Mouse (Mus musculus) forebrain, embryonic 16.5 days (tissue): ENCODE results near the gene Nav2. TPM values are rescaled to one million over a fixed set of nuclear protein-coding genes. Genes with fewer than 3 reads are reported as not detected.

ENCODE experiments used
- ATAC-seq: fragments of 200-750 bp; cut with Nextera tagmentation; 2 replicates; pipeline ENCODE4 v1.8.0; 2017; ENCODE audit warnings: mild to moderate bottlenecking, moderate library complexity
- H3K27ac ChIP-seq: fragments of 300-500 bp; sonication (generic); 2 replicates; pipeline ENCODE4 v1.5.1; 2014; ENCODE audit warnings: low read length, control low read depth
- H3K27me3 ChIP-seq: fragments of 300-500 bp; sonication (generic); replicated peaks from 2 replicates; pipeline ENCODE4 v1.6.1; 2014; ENCODE audit warnings: low read length; ENCODE audit not compliant: control insufficient read depth, insufficient read depth
- H3K36me3 ChIP-seq: fragments of 300-500 bp; sonication (generic); 2 replicates; pipeline ENCODE4 v1.6.1; 2014; ENCODE audit not compliant: control insufficient read depth, insufficient read depth
- H3K4me1 ChIP-seq: fragments of 300-500 bp; sonication (generic); replicated peaks from 2 replicates; pipeline ENCODE4 v1.6.1; 2014; ENCODE audit warnings: low read length; ENCODE audit not compliant: control insufficient read depth, insufficient read depth
- H3K4me2 ChIP-seq: fragments of 300-500 bp; sonication (generic); 2 replicates; pipeline ENCODE4 v1.6.1; 2014; ENCODE audit warnings: mild to moderate bottlenecking, low read length, control low read depth
- H3K4me3 ChIP-seq: fragments of 300-500 bp; sonication (generic); replicated peaks from 2 replicates; pipeline ENCODE4 v1.5.1; 2014; ENCODE audit warnings: mild to moderate bottlenecking, low read length, control low read depth
- H3K9ac ChIP-seq: fragments of 300-500 bp; sonication (generic); replicated peaks from 2 replicates; pipeline ENCODE4 v1.6.1; 2014; ENCODE audit warnings: low read depth, low read length, control low read depth
- H3K9me3 ChIP-seq: fragments of 300-500 bp; sonication (generic); 2 replicates; pipeline ENCODE4 v1.6.1; 2016; ENCODE audit warnings: low read length; ENCODE audit not compliant: control insufficient read depth
- whole genome bisulfite sequencing: fragments of 180-500 bp; shearing (Covaris S2); extraction: QIAGEN DNeasy Blood & Tissue Kit; methylation state at CpG from one replicate; pipeline ENCODE4 v1.1.7; 2014; 5-methylcytosine and 5-hydroxymethylcytosine counted together
- polyA plus RNA-seq: library from polyadenylated mRNA; unstranded; fragments of >200 nt; fragmentation: Nextera tagmentation; extraction: Ambion mirVana; gene quantifications from 2 replicates; pipeline ENCODE4 v1.2.1, GENCODE M21; 2015

Gene Nav2
- polyA plus RNA-seq, 1 experiment from 2014 or later: 35.2 TPM

- Histone ChIP-seq H3K9ac (no peak overlapping the region), H3K9me3 (no peaks in the 10 kb centered on the region), H3K4me2 (no peak overlapping the region), H3K4me3 (no peak overlapping the region), H3K36me3 (no peaks in the 10 kb centered on the region), H3K27ac (no peak overlapping the region), H3K27me3 (no peaks in the 10 kb centered on the region), H3K4me1 (peaks cover 5% of the 10 kb centered on the region; the same call in 1 of the 2 replicates)
- WGBS: 63% methylated on average over 5 of the region's 5 CpGs
- peak; percentile 79 for ATAC-seq
Observed at GRCm38 (mm10) chr7:49428947-49429346, 520.4 kb downstream of the Nav2 start.

DNA sequence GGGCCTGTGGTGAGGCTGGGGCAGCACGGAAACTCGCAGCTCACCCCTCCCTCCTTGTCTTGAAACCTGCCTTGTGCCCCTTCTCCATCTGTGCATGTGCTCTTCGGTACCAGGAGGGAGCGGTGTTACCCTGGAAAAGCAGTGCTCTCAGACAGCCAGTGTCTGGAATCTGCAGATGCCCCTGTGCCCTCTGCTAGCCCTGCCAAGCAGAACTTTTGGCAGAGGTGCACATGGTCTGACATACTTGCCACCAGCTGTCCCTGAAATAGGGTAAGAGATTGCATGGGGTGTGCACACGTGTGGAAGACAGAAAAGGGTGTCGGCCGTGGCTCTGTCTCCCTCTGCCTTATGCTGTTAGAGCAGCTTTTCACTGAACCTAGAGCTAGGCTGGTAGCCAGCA lies 522.3 kb downstream of the Nav2 start:
- Histone ChIP-seq H3K27me3 (no peaks in the 10 kb centered on the region), H3K4me2 (no peak overlapping the region), H3K4me1 (peaks cover 2% of the 10 kb centered on the region; the same call in 1 of the 2 replicates), H3K9ac (no peak overlapping the region), H3K36me3 (no peaks in the 10 kb centered on the region), H3K4me3 (no peak overlapping the region), H3K27ac (no peak overlapping the region), H3K9me3 (no peaks in the 10 kb centered on the region)
- ATAC-seq: 0 out of 2 replicates have a peak, but pooled peaks have one; percentile 7
- WGBS: 64% methylated on average over 7 of the region's 7 CpGs

- H3K27me3 ChIP-seq: no peaks in the 10 kb centered on the region
- no peaks in the 10 kb centered on the region for H3K36me3 ChIP-seq
- ATAC-seq: no peak
- H3K4me3 ChIP-seq: no peak overlapping the region
- no peak overlapping the region for H3K9ac ChIP-seq
- H3K4me2 ChIP-seq: no peak overlapping the region
- no peaks in the 10 kb centered on the region for H3K9me3 ChIP-seq
- H3K27ac ChIP-seq: no peak overlapping the region
- peaks cover 3% of the 10 kb centered on the region; the same call in 1 of the 2 replicates for H3K4me1 ChIP-seq
Observed at GRCm38 (mm10) chr7:49433945-49434344, 525.4 kb downstream of the Nav2 start.

DNA sequence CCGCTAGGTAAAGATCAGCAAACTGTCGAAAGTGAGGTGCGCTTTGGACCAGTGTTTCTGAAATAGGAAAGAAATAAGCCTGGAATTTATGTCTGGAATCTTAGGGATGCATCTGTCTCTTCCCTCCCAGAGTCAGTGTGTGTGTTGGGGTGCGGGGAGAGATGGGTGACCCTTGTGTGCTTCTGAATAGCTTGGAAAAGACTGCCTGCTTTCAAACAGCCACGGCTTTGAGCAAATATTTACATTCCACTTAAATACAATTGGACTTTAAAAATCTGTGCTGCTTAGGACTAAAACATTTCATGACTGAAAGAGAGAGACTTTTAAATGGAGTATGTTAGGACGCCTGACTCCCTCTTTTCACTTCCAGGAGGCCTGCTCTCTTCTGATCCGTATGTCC lies 528.0 kb downstream of the Nav2 start:
- WGBS: 82% methylated on average over 7 of the region's 7 CpGs

DNA sequence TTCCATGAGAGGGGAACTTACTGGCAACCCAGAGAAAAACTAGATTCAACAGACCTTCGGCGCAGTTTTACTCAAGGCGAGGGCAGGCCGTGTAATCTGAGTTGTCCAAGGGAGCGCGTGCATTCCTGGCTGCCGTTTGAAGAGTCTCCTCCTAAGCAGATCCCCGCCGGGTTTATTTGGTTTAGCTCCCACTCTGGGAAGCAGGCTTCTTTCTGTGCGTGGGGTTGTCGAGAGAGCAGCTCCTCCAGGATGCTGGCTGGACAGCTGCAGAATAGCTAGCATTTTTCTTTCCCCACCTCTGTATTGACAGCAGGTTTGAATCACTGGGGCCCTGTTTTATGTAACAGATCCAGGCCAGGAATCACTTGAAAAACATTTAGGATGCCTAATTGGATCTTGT lies 529.4 kb downstream of the Nav2 start:
- peaks cover 20% of the 10 kb centered on the region for H3K4me1 ChIP-seq
- ATAC-seq: no peak
- H3K27me3 ChIP-seq: no peaks in the 10 kb centered on the region
- no peak overlapping the region for H3K4me2 ChIP-seq
- H3K9me3 ChIP-seq: no peaks in the 10 kb centered on the region
- H3K36me3 ChIP-seq: no peaks in the 10 kb centered on the region
- no peak overlapping the region for H3K27ac ChIP-seq
- no peak overlapping the region for H3K9ac ChIP-seq
- no peak overlapping the region for H3K4me3 ChIP-seq
- 33% methylated on average over 11 of the region's 11 CpGs for WGBS

More for the DNA sequence above, 528.0 kb downstream of the Nav2 start:
- H3K4me2 ChIP-seq: no peak overlapping the region
- no peak overlapping the region for H3K4me3 ChIP-seq
- H3K9ac ChIP-seq: no peak overlapping the region
- no peaks in the 10 kb centered on the region for H3K27me3 ChIP-seq
- no peaks in the 10 kb centered on the region for H3K36me3 ChIP-seq
- H3K4me1 ChIP-seq: peaks cover 8% of the 10 kb centered on the region
- H3K27ac ChIP-seq: no peak overlapping the region
- no peak for ATAC-seq
- H3K9me3 ChIP-seq: no peaks in the 10 kb centered on the region

- no peak overlapping the region for H3K27ac ChIP-seq
- H3K9me3 ChIP-seq: no peaks in the 10 kb centered on the region
- H3K27me3 ChIP-seq: no peaks in the 10 kb centered on the region
- no peak for ATAC-seq
- H3K4me1 ChIP-seq: peaks cover 23% of the 10 kb centered on the region
- H3K36me3 ChIP-seq: no peaks in the 10 kb centered on the region
- H3K4me2 ChIP-seq: no peak overlapping the region
- H3K4me3 ChIP-seq: no peak overlapping the region
- WGBS: 82% methylated on average over 2 of the region's 2 CpGs
- no peak overlapping the region for H3K9ac ChIP-seq
Observed at GRCm38 (mm10) chr7:49439136-49439535, 530.6 kb downstream of the Nav2 start.

DNA sequence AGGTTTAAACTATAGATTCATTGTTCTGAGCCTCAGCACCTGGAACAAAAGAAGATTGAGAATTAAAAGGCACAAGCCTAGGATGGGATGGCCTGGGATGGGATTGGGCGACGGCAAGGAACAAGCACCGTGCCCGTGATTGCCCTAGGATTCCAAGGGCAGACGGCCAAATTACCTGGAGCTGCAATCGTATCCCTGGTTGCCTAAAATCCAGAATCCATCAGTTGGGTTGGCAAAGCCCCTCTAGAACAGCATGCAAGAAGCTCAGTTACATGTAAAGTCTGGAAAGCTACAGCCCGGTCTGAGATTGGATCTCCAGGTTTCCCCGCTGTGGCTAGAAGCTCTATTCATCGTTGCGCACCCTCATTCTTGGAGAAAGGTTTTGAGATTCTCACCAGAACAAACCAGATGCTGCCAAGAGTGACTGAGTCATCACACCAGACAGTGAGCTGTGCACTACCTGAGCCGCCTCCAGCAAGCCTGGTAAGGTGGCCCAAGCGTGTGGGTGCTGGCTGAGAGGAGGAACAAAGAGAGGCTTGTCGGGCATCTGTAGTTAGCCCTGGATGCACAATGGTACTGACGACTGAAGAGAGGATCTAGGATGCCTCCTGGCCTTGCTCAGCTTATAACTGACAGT lies 531.9 kb downstream of the Nav2 start:
- H3K9me3 ChIP-seq: no peaks in the 10 kb centered on the region
- no peaks in the 10 kb centered on the region for H3K27me3 ChIP-seq
- H3K36me3 ChIP-seq: no peaks in the 10 kb centered on the region
- no peak overlapping the region for H3K4me2 ChIP-seq
- H3K4me1 ChIP-seq: peaks cover 23% of the 10 kb centered on the region
- no peak overlapping the region for H3K9ac ChIP-seq
- no peak overlapping the region for H3K27ac ChIP-seq
- ATAC-seq: no peak
- 89% methylated on average over 14 of the region's 14 CpGs for WGBS
- H3K4me3 ChIP-seq: no peak overlapping the region

DNA sequence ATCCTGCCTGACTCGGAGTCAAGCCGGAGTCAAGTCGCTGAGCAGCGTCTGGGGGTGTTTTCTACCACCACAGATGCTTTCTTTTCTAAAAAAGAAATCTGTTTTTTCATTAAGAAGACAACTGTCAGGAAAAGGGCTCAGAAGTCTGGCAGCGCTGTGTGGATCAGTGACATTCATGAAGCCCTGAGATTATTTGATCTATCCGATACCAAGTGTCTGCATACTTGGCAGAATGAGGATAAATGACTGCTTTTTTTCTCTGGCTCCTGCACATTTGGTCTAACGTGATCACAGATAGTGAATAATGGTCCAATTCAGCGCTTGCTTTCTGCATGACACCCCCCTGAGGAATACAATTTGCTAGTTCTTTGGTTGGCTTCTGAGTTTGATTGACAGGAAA lies 533.7 kb downstream of the Nav2 start:
- Histone ChIP-seq H3K9me3 (no peaks in the 10 kb centered on the region), H3K27me3 (no peaks in the 10 kb centered on the region), H3K36me3 (no peaks in the 10 kb centered on the region), H3K9ac (no peak overlapping the region), H3K4me1 (peaks cover 23% of the 10 kb centered on the region), H3K27ac (peak overlapping the region; percentile 46), H3K4me3 (no peak overlapping the region), H3K4me2 (no peak overlapping the region)
- ATAC-seq: peak; percentile 53
- WGBS: 47% methylated on average over 8 of the region's 8 CpGs

DNA sequence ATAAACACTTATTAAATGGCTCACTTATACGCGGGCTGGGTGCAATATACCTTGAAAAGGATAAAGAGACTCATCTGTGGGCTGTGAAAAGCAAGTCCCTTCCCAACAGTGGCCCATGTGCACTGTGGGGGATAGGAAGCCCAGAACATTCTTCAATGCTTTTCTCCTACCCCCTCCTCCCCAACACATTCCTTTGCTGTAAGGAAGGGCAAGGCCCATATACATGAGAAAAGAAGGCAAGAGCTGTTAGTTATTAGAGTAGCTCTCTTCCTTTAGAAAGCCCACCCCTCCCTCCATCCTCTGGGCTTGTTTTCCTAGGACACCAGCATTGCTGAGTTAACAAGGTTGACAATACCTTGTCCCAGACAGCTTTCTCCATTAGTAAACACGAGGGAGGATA lies 540.1 kb downstream of the Nav2 start:
- Histone ChIP-seq H3K4me2 (no peak overlapping the region), H3K9ac (no peak overlapping the region), H3K27me3 (no peaks in the 10 kb centered on the region), H3K9me3 (no peaks in the 10 kb centered on the region), H3K36me3 (no peaks in the 10 kb centered on the region), H3K4me1 (peaks cover 3% of the 10 kb centered on the region; the same call in 1 of the 2 replicates), H3K27ac (no peak overlapping the region), H3K4me3 (no peak overlapping the region)
- WGBS: 75% methylated on average over 3 of the region's 3 CpGs
- ATAC-seq: no peak
